Mouse (Mus musculus) embryonic stem cell, embryonic (primary cell): Measurements from ENCODE around the gene Dip2a.

Source experiments
- CTCF ChIA-PET, 4 experiments: fragments of 300-600 bp in 2 of 4; fragments of 350-600 bp in 2 of 4; sonication (Branson Sonifier 250); formaldehyde crosslinking; loops; one replicate each; lab custom pipeline; 2022; ENCODE audit warnings: inconsistent platforms in 2 of 4; lab: Charles Lee
- POLR2A ChIA-PET, 4 experiments: fragments of 300-600 bp in 2 of 4; fragments of 350-600 bp in 2 of 4; sonication (Branson Sonifier 250); formaldehyde crosslinking; loops; one replicate each; lab custom pipeline; 2022; ENCODE audit warnings: antibody characterized with exemption in 4 of 4, inconsistent platforms in 1 of 4; lab: Charles Lee

Gene Dip2a

GRCm38 (mm10) chr10:76229627-76230026 lies 115.5 kb downstream of the Dip2a start:
- ChIA-PET CTCF (no interaction called here), POLR2A (interaction anchor here in 1 of 4 experiments (0.5 kb wide), 1 partner anchor 717 kb away, joined by 3 read pairs; no protein-coding TSS in a partner anchor)

DNA sequence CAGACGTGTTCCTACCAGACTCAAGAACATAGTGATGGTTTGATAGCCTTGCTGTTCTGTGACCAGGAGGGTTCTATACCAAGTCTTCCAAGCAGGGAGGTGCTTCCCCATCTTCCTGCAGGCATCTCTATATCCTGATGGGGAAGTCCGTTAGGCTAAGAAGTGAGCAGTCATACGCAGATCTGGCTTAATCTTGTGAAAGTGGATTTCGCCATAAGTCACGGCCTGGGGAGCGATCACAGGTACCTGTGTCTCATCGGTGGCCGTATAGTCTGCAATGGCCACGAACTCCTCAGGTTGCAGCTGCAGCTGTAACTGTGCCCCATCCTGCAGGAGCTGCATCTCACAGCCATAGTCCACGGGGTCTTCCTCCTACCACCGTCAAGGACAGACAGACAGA lies 119.1 kb downstream of the Dip2a start:
- CTCF ChIA-PET: interaction anchor here in 3 of 4 experiments (0.6 to 1.4 kb wide), 3 partner anchors 24 to 507 kb away, joined by 3 to 4 read pairs (median 3); no protein-coding TSS in a partner anchor

GRCm38 (mm10) chr10:76218240-76218639 lies 126.9 kb downstream of the Dip2a start:
- ChIA-PET CTCF (interaction anchor here in 2 of 4 experiments (0.7 to 1.7 kb wide), 3 partner anchors 16 to 100 kb away, joined by 4 to 5 read pairs (median 4); no protein-coding TSS in a partner anchor), POLR2A (interaction anchor here in 2 of 4 experiments (0.5 to 1.0 kb wide), 2 partner anchors 19 to 27 kb away, joined by 3 to 4 read pairs; partner anchors contain the start of gene Prmt2 (in 1 of the 2))

More for the DNA sequence above, 119.1 kb downstream of the Dip2a start:
- POLR2A ChIA-PET: no interaction called here

- CTCF ChIA-PET: interaction anchor here in 1 of 4 experiments (1.7 kb wide), 1 partner anchor 99 kb away, joined by 5 read pairs; no protein-coding TSS in a partner anchor
- POLR2A ChIA-PET: no interaction called here
These were observed 128.0 kb downstream of the Dip2a start for GRCm38 (mm10) chr10:76217056-76217455.

GRCm38 (mm10) chr10:76214161-76214560 lies 130.9 kb downstream of the Dip2a start:
- POLR2A ChIA-PET: no interaction called here
- CTCF ChIA-PET: interaction anchor here in 2 of 4 experiments (1.2 to 1.7 kb wide), 2 partner anchors 12 kb away, joined by 3 to 4 read pairs; no protein-coding TSS in a partner anchor

DNA sequence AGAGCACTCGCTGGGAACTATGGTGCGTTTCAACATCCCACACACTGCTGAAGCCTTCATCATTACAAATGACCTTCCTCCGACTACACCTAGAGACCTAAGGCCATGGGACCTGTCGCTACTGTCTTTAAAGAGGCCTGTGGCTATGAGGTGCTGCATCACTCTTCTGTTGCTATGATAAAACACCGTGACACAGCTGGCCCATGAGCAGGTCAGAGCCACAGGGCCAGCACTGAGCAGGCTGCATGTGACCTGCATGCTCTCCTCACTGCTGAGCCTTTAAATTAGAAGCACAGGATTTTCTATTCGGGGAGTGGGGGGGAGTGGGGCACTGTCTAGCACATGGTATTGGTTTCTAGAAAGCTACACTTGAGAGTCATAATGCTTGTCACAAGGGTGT lies 133.0 kb downstream of the Dip2a start:
- ChIA-PET CTCF (no interaction called here), POLR2A (no interaction called here)

GRCm38 (mm10) chr10:76210806-76211205 lies 134.3 kb downstream of the Dip2a start:
- ChIA-PET POLR2A (no interaction called here), CTCF (no interaction called here)
